Mouse (Mus musculus) heart, embryonic 16.5 days (tissue): ENCODE data around the gene Alkbh4. TPM values are rescaled to one million over a fixed set of nuclear protein-coding genes. Genes with fewer than 3 reads are reported as not detected.
"Not testable (repeated sequence)": the region's sequence is repeated elsewhere in the genome, so short reads cannot be mapped to it uniquely, and the experiment has no call there.

Source experiments
- ATAC-seq: fragments of 200-750 bp; cut with Nextera tagmentation; replicated peaks from 2 replicates; pipeline ENCODE4 v1.8.0; 2017; ENCODE audit warnings: moderate number of reproducible peaks; ENCODE audit not compliant: insufficient read depth, low FRiP score; ENCODE audit errors: extremely low read depth
- H3K27ac ChIP-seq: fragments of 300-500 bp; sonication (generic); 2 replicates; pipeline ENCODE4 v1.5.1; 2014; ENCODE audit warnings: mild to moderate bottlenecking, low read length, control low read depth, moderate library complexity
- H3K27me3 ChIP-seq: fragments of 300-500 bp; sonication (generic); 2 replicates; pipeline ENCODE4 v1.6.1; 2014; ENCODE audit warnings: low read length, mixed read lengths; ENCODE audit not compliant: control insufficient read depth, insufficient read depth
- H3K36me3 ChIP-seq: fragments of 300-500 bp; sonication (generic); 2 replicates; pipeline ENCODE4 v1.6.1; 2014; ENCODE audit not compliant: control insufficient read depth, insufficient read depth
- H3K4me1 ChIP-seq: fragments of 300-500 bp; sonication (generic); 2 replicates; pipeline ENCODE4 v1.6.1; 2014; ENCODE audit warnings: low read length, mixed read lengths; ENCODE audit not compliant: control insufficient read depth, insufficient read depth
- H3K4me2 ChIP-seq: fragments of 300-500 bp; sonication (generic); 2 replicates; pipeline ENCODE4 v1.6.1; 2014; ENCODE audit warnings: low read depth, mild to moderate bottlenecking, control low read depth, low read length
- H3K4me3 ChIP-seq: fragments of 300-500 bp; sonication (generic); 2 replicates; pipeline ENCODE4 v1.5.1; 2014; ENCODE audit warnings: mild to moderate bottlenecking, control low read depth, low read length
- H3K9ac ChIP-seq: fragments of 300-500 bp; sonication (generic); 2 replicates; pipeline ENCODE4 v1.6.1; 2014; ENCODE audit warnings: low read length, control low read depth
- H3K9me3 ChIP-seq: fragments of 300-500 bp; sonication (generic); replicated peaks from 2 replicates; pipeline ENCODE4 v1.6.1; 2016; ENCODE audit warnings: low read length; ENCODE audit not compliant: control insufficient read depth
- WGBS: fragments of 180-500 bp; shearing (Covaris S2); extraction: QIAGEN DNeasy Blood & Tissue Kit; methylation state at CpG from one replicate; pipeline ENCODE4 v1.1.7; 2014; 5-methylcytosine and 5-hydroxymethylcytosine counted together
- polyA plus RNA-seq: library from polyadenylated mRNA; unstranded; fragments of >200 nt; fragmentation: Nextera tagmentation; extraction: Ambion mirVana; gene quantifications from 2 replicates; pipeline ENCODE4 v1.2.1, GENCODE M21; 2015

Gene Alkbh4
- polyA plus RNA-seq, 1 experiment from 2014 or later: 12.5 TPM

- H3K4me2 ChIP-seq: no peak overlapping the region
- H3K27ac ChIP-seq: no peak overlapping the region
- H3K9me3 ChIP-seq: no peaks in the 10 kb centered on the region; the same call in 1 of the 2 replicates
- H3K36me3 ChIP-seq: no peaks in the 10 kb centered on the region
- ATAC-seq: no peak
- H3K4me1 ChIP-seq: peaks cover 6% of the 10 kb centered on the region
- H3K4me3 ChIP-seq: no peak overlapping the region
- WGBS: 85% methylated on average over 5 of the region's 5 CpGs
- H3K9ac ChIP-seq: no peak overlapping the region
- H3K27me3 ChIP-seq: no peaks in the 10 kb centered on the region
Measured at GRCm38 (mm10) chr5:136104511-136104910, 31.4 kb upstream of the Alkbh4 start.

GRCm38 (mm10) chr5:136108486-136108885, 27.5 kb upstream of the Alkbh4 start:
- Histone ChIP-seq H3K9ac (no peak overlapping the region), H3K4me2 (no peak overlapping the region), H3K9me3 (no peaks in the 10 kb centered on the region; the same call in 1 of the 2 replicates), H3K27me3 (no peaks in the 10 kb centered on the region), H3K27ac (no peak overlapping the region), H3K4me1 (no peaks in the 10 kb centered on the region), H3K36me3 (no peaks in the 10 kb centered on the region), H3K4me3 (no peak overlapping the region)
- no peak for ATAC-seq
- WGBS: 44% methylated on average over 2 of the region's 2 CpGs

- Histone ChIP-seq H3K27ac (no peak overlapping the region), H3K4me3 (no peak overlapping the region), H3K4me2 (no peak overlapping the region), H3K9me3 (no peaks in the 10 kb centered on the region; the same call in 1 of the 2 replicates), H3K4me1 (no peaks in the 10 kb centered on the region), H3K9ac (no peak overlapping the region), H3K27me3 (no peaks in the 10 kb centered on the region), H3K36me3 (no peaks in the 10 kb centered on the region)
- WGBS: 62% methylated on average over 3 of the region's 3 CpGs
- ATAC-seq: no peak
Measured at GRCm38 (mm10) chr5:136109042-136109441, 26.9 kb upstream of the Alkbh4 start.

GRCm38 (mm10) chr5:136113546-136113945, 22.4 kb upstream of the Alkbh4 start:
- not testable (repeated sequence) for H3K4me2 ChIP-seq, ATAC-seq, H3K9ac ChIP-seq, H3K9me3 ChIP-seq, H3K27me3 ChIP-seq, H3K27ac ChIP-seq, H3K4me3 ChIP-seq, H3K4me1 ChIP-seq, H3K36me3 ChIP-seq
- WGBS: 28% methylated on average over 4 of the region's 4 CpGs

GRCm38 (mm10) chr5:136115891-136116783, 19.8 kb upstream of the Alkbh4 start, which contains the start of gene Polr2j:
TSS of gene Polr2j (plus strand) at chr5:136116631.
- peaks cover 8% of the 10 kb centered on the region for H3K4me1 ChIP-seq
- H3K4me2 ChIP-seq: peak within 1 kb of the TSS; percentile 96
- no peak within 1 kb of the TSS for H3K27ac ChIP-seq
- H3K9me3 ChIP-seq: no peaks in the 10 kb centered on the region
- peak within 1 kb of the TSS; percentile 90 for H3K4me3 ChIP-seq
- H3K9ac ChIP-seq: peak within 1 kb of the TSS; percentile 93
- WGBS: 3% methylated on average over 42 of the region's 42 CpGs
- H3K27me3 ChIP-seq: no peaks in the 10 kb centered on the region
- H3K36me3 ChIP-seq: peaks cover 13% of the 10 kb centered on the region
- ATAC-seq: peak; percentile 96

GRCm38 (mm10) chr5:136116784-136117112, 19.2 kb upstream of the Alkbh4 start:
- Histone ChIP-seq H3K9me3 (no peaks in the 10 kb centered on the region), H3K9ac (peak overlapping the region; percentile 93), H3K27me3 (no peaks in the 10 kb centered on the region), H3K4me1 (peaks cover 8% of the 10 kb centered on the region), H3K27ac (no peak overlapping the region), H3K4me3 (peak overlapping the region; percentile 90), H3K36me3 (peaks cover 14% of the 10 kb centered on the region), H3K4me2 (peak overlapping the region; percentile 96)
- peak; percentile 43 for ATAC-seq
- 0% methylated on average over 22 of the region's 22 CpGs for WGBS

- Histone ChIP-seq H3K27ac (no peak overlapping the region), H3K9ac (no peak overlapping the region), H3K4me2 (no peak overlapping the region), H3K36me3 (peaks cover 39% of the 10 kb centered on the region), H3K4me3 (no peak overlapping the region), H3K27me3 (no peaks in the 10 kb centered on the region), H3K4me1 (peaks cover 7% of the 10 kb centered on the region), H3K9me3 (no peaks in the 10 kb centered on the region)
- ATAC-seq: no peak
- 87% methylated on average over 10 of the region's 10 CpGs for WGBS
Measured at GRCm38 (mm10) chr5:136122165-136122564, 13.8 kb upstream of the Alkbh4 start.

- no peaks in the 10 kb centered on the region for H3K9me3 ChIP-seq
- H3K9ac ChIP-seq: peak overlapping the region; percentile 76
- H3K27me3 ChIP-seq: no peaks in the 10 kb centered on the region
- peaks cover 22% of the 10 kb centered on the region for H3K36me3 ChIP-seq
- H3K4me3 ChIP-seq: peak overlapping the region; percentile 68
- peak overlapping the region; percentile 28 for H3K27ac ChIP-seq
- WGBS: 4% methylated on average over 20 of the region's 20 CpGs
- 0 out of 2 replicates have a peak, but pooled peaks have one; percentile 0 for ATAC-seq
- H3K4me1 ChIP-seq: peaks cover 10% of the 10 kb centered on the region
- peak overlapping the region; percentile 69 for H3K4me2 ChIP-seq
Measured at GRCm38 (mm10) chr5:136136292-136136990, 495 bp downstream of the Alkbh4 start.
